Mouse (Mus musculus): Measurements from ENCODE around the gene Prkn. TPM values are rescaled to one million over a fixed set of nuclear protein-coding genes. Genes with fewer than 3 reads are reported as not detected.
A peak's percentile ranks its signal among the peaks of the same experiment; 100 is the strongest.

The Prkn gene
- total and polyA plus RNA-seq, 2 experiments from 2014 or later: 9.0 to 9.4 TPM

GRCm38 (mm10) chr17:11730656-11731594, 890.7 kb downstream of the Prkn start:
- H3K9me3 ChIP-seq (ENCODE audit: low read length): no peaks in the 10 kb centered on the region
- H3K27ac ChIP-seq (ENCODE audit: low read depth, low read length): peak overlapping the region; percentile 59
- peak; percentile 41; the same call in 1 of the 2 replicates for ATAC-seq (ENCODE audit: low FRiP score)
- DNase-seq (ENCODE audit: low spot score): peak; percentile 42
- H3K9ac ChIP-seq (replicated peaks; ENCODE audit: low read length, poor library complexity, severe bottlenecking): no peak overlapping the region
- TF ChIP-seq CTCF (IDR thresholded peaks at IDR 0.05): no peak
- no peak overlapping the region for H3K4me2 ChIP-seq (ENCODE audit: low read depth, low read length, poor library complexity, severe bottlenecking)
- 0 out of 2 replicates have a peak, but pooled peaks cover 4% of the 10 kb centered on the region for H3K4me1 ChIP-seq (ENCODE audit: insufficient read depth, low read length)
- no peak overlapping the region for H3K4me3 ChIP-seq (ENCODE audit: low read depth, low read length)
- 17% methylated on average over 12 of the region's 12 CpGs for WGBS
- no peaks in the 10 kb centered on the region for H3K36me3 ChIP-seq (ENCODE audit: insufficient read depth, low read length)
- no peaks in the 10 kb centered on the region for H3K27me3 ChIP-seq (ENCODE audit: insufficient read depth, low read length)

- no peaks in the 10 kb centered on the region for H3K36me3 ChIP-seq (ENCODE audit: insufficient read depth, low read length)
- no peaks in the 10 kb centered on the region for H3K27me3 ChIP-seq (ENCODE audit: insufficient read depth, low read length)
- 88% methylated on average over 12 of the region's 12 CpGs for WGBS
- H3K4me3 ChIP-seq (ENCODE audit: low read depth, low read length): no peak overlapping the region
- TF ChIP-seq CTCF (IDR thresholded peaks at IDR 0.05): no peak
- no peaks in the 10 kb centered on the region for H3K9me3 ChIP-seq (ENCODE audit: low read length)
- H3K4me1 ChIP-seq (ENCODE audit: insufficient read depth, low read length): 0 out of 2 replicates have a peak, but pooled peaks cover 4% of the 10 kb centered on the region
- H3K27ac ChIP-seq (ENCODE audit: low read depth, low read length): no peak overlapping the region
- no peak for DNase-seq (ENCODE audit: low spot score)
- H3K9ac ChIP-seq (replicated peaks; ENCODE audit: low read length, poor library complexity, severe bottlenecking): no peak overlapping the region
- no peak overlapping the region for H3K4me2 ChIP-seq (ENCODE audit: low read depth, low read length, poor library complexity, severe bottlenecking)
- no peak for ATAC-seq (ENCODE audit: low FRiP score)
These were observed 895.1 kb downstream of the Prkn start for GRCm38 (mm10) chr17:11735158-11735877.

- no peak for TF ChIP-seq CTCF (IDR thresholded peaks at IDR 0.05)
- Histone ChIP-seq H3K4me1 (ENCODE audit: insufficient read depth, low read length) (no peaks in the 10 kb centered on the region), H3K4me3 (ENCODE audit: low read depth, low read length) (no peak overlapping the region), H3K9me3 (ENCODE audit: low read length) (no peaks in the 10 kb centered on the region), H3K27ac (ENCODE audit: low read depth, low read length) (no peak overlapping the region), H3K27me3 (ENCODE audit: insufficient read depth, low read length) (no peaks in the 10 kb centered on the region), H3K9ac (replicated peaks; ENCODE audit: low read length, poor library complexity, severe bottlenecking) (no peak overlapping the region), H3K36me3 (ENCODE audit: insufficient read depth, low read length) (no peaks in the 10 kb centered on the region), H3K4me2 (ENCODE audit: low read depth, low read length, poor library complexity, severe bottlenecking) (no peak overlapping the region)
- WGBS: 29% methylated on average over 3 of the region's 3 CpGs
- DNase-seq (ENCODE audit: low spot score) (no peak), ATAC-seq (ENCODE audit: low FRiP score) (no peak)
These were observed 896.3 kb downstream of the Prkn start for GRCm38 (mm10) chr17:11736531-11736930.

GRCm38 (mm10) chr17:11737905-11738304, 897.7 kb downstream of the Prkn start:
- H3K4me2 ChIP-seq (ENCODE audit: low read depth, low read length, poor library complexity, severe bottlenecking): no peak overlapping the region
- DNase-seq (ENCODE audit: low spot score) (no peak), ATAC-seq (ENCODE audit: low FRiP score) (no peak)
- H3K27ac ChIP-seq (ENCODE audit: low read depth, low read length): no peak overlapping the region
- no peak overlapping the region for H3K9ac ChIP-seq (replicated peaks; ENCODE audit: low read length, poor library complexity, severe bottlenecking)
- no peaks in the 10 kb centered on the region for H3K9me3 ChIP-seq (ENCODE audit: low read length)
- no peaks in the 10 kb centered on the region for H3K27me3 ChIP-seq (ENCODE audit: insufficient read depth, low read length)
- no peaks in the 10 kb centered on the region for H3K36me3 ChIP-seq (ENCODE audit: insufficient read depth, low read length)
- H3K4me3 ChIP-seq (ENCODE audit: low read depth, low read length): no peak overlapping the region
- H3K4me1 ChIP-seq (ENCODE audit: insufficient read depth, low read length): no peaks in the 10 kb centered on the region
- WGBS: 95% methylated on average over 10 of the region's 10 CpGs
- no peak for TF ChIP-seq CTCF (IDR thresholded peaks at IDR 0.05)

GRCm38 (mm10) chr17:11740716-11741115, 900.5 kb downstream of the Prkn start:
- ATAC-seq (ENCODE audit: low FRiP score) (no peak), DNase-seq (ENCODE audit: low spot score) (no peak)
- no peak for TF ChIP-seq CTCF (IDR thresholded peaks at IDR 0.05)
- H3K36me3 ChIP-seq (ENCODE audit: insufficient read depth, low read length): no peaks in the 10 kb centered on the region
- H3K27ac ChIP-seq (ENCODE audit: low read depth, low read length): no peak overlapping the region
- no peak overlapping the region for H3K4me2 ChIP-seq (ENCODE audit: low read depth, low read length, poor library complexity, severe bottlenecking)
- H3K4me1 ChIP-seq (ENCODE audit: insufficient read depth, low read length): no peaks in the 10 kb centered on the region
- H3K27me3 ChIP-seq (ENCODE audit: insufficient read depth, low read length): no peaks in the 10 kb centered on the region
- H3K4me3 ChIP-seq (ENCODE audit: low read depth, low read length): no peak overlapping the region
- H3K9ac ChIP-seq (replicated peaks; ENCODE audit: low read length, poor library complexity, severe bottlenecking): no peak overlapping the region
- no peaks in the 10 kb centered on the region for H3K9me3 ChIP-seq (ENCODE audit: low read length)

GRCm38 (mm10) chr17:11741161-11741560, 901.0 kb downstream of the Prkn start:
- no peaks in the 10 kb centered on the region for H3K36me3 ChIP-seq (ENCODE audit: insufficient read depth, low read length)

More at GRCm38 (mm10) chr17:11741161-11741560, 901.0 kb downstream of the Prkn start:
- no peak overlapping the region for H3K4me2 ChIP-seq (ENCODE audit: low read depth, low read length, poor library complexity, severe bottlenecking)
- no peak overlapping the region for H3K4me3 ChIP-seq (ENCODE audit: low read depth, low read length)
- WGBS: 89% methylated on average over 5 of the region's 5 CpGs
- DNase-seq (ENCODE audit: low spot score) (peak; percentile 31), ATAC-seq (ENCODE audit: low FRiP score) (no peak)
- H3K9ac ChIP-seq (replicated peaks; ENCODE audit: low read length, poor library complexity, severe bottlenecking): no peak overlapping the region
- H3K27ac ChIP-seq (ENCODE audit: low read depth, low read length): no peak overlapping the region
- H3K27me3 ChIP-seq (ENCODE audit: insufficient read depth, low read length): no peaks in the 10 kb centered on the region
- H3K4me1 ChIP-seq (ENCODE audit: insufficient read depth, low read length): no peaks in the 10 kb centered on the region
- no peaks in the 10 kb centered on the region for H3K9me3 ChIP-seq (ENCODE audit: low read length)
- no peak for TF ChIP-seq CTCF (IDR thresholded peaks at IDR 0.05)
